Mouse (Mus musculus): ENCODE data around the gene Kif23.

DNA sequence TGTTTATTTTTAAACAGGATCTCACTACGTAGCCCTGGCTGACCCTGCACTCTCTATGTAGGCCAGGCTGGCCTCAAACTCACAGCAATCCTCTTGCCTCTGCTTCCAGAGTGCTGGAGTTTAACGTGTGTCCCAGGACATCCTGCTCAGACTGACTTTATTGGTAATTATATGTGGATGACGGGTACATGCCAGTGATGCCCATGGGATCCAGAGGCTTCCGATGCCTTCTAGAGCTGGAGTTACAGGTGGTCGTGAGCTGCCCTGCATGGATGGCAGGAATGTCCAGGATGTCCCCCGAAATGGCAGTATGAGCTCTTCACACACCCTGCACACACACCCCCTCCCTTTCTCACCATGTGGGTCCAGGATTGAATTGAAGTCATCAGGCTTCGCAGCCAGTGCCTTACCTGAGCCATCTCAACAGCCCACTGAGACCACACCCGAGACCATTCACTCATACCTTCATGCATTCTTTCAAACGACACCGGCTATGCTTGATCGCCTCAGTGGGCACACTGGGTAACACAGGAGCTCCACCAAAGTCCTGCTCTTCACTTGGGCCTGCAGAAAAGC, 37.7 kb downstream of the Kif23 start:
- no peak for TF ChIP-seq CTCF (IDR thresholded peaks at IDR 0.05; ENCODE audit: low read depth, low read length)
- TF ChIP-seq POLR2A (IDR thresholded peaks at IDR 0.05; ENCODE audit: extremely low read depth, insufficient read depth, low read length) = no peak
